Mouse (Mus musculus) T-helper 1 cell (primary cell): ENCODE measurements around the gene Stat6.

Experiments
- in situ Hi-C: fragments of 300-600 bp; cut with MboI, MseI; formaldehyde crosslinking; loops from one replicate; pipeline ENCODE4 v1.15.1; 2025; ENCODE audit warnings: high pct_unique_total_duplicates

The Stat6 gene

GRCm38 (mm10) chr10:127643553-127644238 is 910 bp downstream of the Stat6 start:
- in situ Hi-C loops: no loop called here

GRCm38 (mm10) chr10:127645791-127646190 is 3.0 kb downstream of the Stat6 start:
- in situ Hi-C loops: no loop called here

DNA sequence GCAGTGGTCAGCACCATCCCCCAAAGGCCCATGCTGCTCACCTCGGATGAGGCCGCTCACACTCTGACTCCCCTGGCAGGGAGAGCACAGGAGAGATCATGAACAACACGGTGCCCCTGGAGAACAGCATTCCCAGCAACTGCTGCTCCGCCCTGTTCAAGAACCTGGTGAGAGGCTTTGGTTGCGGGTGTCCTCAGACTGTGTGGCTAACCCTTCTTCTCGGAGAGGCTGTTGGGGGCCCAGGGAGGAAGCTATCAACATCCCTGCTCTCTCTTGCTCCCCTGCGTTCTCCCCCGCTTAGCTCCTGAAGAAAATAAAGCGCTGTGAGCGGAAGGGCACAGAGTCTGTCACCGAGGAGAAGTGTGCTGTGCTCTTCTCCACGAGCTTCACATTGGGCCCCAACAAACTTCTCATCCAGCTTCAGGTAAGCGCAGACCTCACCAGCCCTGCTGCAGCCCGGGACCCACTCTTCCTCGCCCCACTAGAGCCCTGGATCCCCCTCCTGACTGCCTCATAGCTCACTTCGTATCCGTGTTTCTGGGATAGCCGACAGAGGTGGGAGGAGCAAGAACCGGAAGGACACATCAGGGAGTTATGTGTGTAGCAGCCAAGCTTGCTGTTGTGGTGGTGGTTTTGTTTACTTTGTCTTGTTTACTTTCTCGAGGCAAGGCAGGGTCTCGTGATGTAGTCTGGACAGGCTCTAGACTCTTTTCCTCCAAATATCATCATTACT is 10.3 kb downstream of the Stat6 start:
- in situ Hi-C loops: loop anchor here (25.0 kb wide), 1 partner anchor 591 kb away; the partner anchor contains the start of genes Cdk4, March9 and Tspan31

GRCm38 (mm10) chr10:127654970-127655579 is 12.3 kb downstream of the Stat6 start:
- in situ Hi-C loops: loop anchor here (25.0 kb wide), 1 partner anchor 593 kb away; the partner anchor contains the start of genes Cdk4, March9 and Tspan31

- in situ Hi-C loops: loop anchor here (25.0 kb wide), 1 partner anchor 595 kb away; the partner anchor contains the start of genes Cdk4, March9 and Tspan31
Measured at GRCm38 (mm10) chr10:127657617-127658016, 14.8 kb downstream of the Stat6 start.

DNA sequence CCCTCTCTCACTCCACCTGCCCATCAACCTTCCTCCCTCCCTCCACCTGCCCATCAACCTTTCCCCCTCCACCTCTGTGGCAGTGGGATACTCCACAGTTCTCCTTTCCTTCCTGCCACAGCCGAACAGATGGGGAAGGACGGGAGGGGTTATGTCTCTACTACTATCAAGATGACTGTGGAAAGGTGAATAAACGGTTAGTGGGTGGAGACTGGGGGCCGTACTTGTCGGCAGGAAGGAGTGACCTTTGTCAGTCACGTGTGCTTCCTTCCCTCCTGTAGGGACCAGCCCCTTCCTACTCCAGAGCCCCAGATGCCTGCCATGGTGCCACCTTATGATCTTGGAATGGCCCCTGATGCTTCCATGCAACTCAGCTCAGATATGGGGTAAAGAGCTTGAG is 15.3 kb downstream of the Stat6 start:
- in situ Hi-C loops: loop anchor here (25.0 kb wide), 1 partner anchor 596 kb away; the partner anchor contains the start of genes Cdk4, March9 and Tspan31

DNA sequence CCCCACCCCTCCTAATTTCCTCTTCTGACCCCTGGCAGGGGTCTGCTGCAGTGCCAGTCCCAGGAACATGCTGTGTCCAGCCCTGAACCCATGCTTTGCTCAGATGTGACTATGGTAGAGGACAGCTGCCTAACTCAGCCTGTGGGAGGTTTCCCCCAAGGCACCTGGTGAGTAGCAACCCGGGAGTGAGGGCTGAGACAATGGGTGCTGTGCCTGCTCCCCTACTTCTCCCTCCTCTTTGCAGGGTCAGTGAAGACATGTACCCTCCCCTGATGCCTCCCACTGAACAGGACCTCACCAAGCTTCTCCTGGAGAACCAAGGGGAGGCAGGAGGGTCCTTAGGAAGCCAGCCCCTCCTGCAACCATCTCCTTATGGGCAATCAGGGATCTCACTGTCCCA is 16.8 kb downstream of the Stat6 start:
- in situ Hi-C loops: loop anchor here (25.0 kb wide), 1 partner anchor 597 kb away; the partner anchor contains the start of genes Cdk4, March9 and Tspan31

GRCm38 (mm10) chr10:127661291-127661914 is 18.6 kb downstream of the Stat6 start:
- in situ Hi-C loops: loop anchor here (25.0 kb wide), 1 partner anchor 599 kb away; the partner anchor contains the start of genes Cdk4, March9 and Tspan31

DNA sequence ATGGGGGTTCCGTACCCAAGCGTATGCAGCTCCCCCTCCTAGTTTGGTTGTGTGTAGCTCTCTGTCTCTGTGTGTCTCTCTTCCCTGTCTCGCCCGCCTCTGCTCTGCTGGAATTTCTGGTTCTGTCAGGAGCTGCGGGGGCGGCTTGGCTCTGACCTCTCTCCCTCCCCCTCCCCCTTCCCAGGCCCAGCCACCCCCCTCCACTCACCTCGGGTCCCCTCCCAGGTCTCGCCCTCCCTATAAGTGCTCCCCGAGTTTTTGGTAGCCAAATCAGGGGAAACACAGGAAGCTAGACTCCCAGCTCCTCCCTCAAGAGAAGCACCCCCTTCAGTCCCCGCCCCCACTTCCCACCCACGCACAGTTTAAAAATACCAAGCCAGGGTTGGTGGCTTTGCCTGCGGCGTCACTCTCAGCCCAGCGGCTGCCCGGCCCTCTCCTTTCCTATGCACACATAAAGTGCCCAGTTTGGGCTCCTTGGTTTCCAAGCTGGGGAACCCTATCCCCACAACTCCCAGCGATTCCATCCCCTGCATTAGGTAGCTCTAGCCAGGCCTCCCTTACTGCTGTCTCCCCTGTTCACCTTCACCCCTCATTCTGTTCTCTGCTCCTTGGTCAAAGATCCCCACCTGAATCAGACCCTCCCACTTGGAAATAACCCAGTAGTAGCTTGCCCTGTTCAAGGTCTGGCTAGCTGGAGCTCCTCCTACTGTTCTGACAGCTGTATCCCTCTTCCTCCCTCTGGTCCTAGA is 19.3 kb downstream of the Stat6 start:
- in situ Hi-C loops: loop anchor here (25.0 kb wide), 1 partner anchor 600 kb away; the partner anchor contains the start of genes Cdk4, March9 and Tspan31

GRCm38 (mm10) chr10:127662666-127663253 is 20.0 kb downstream of the Stat6 start:
- in situ Hi-C loops: loop anchor here (25.0 kb wide), 1 partner anchor 600 kb away; the partner anchor contains the start of genes Cdk4, March9 and Tspan31

DNA sequence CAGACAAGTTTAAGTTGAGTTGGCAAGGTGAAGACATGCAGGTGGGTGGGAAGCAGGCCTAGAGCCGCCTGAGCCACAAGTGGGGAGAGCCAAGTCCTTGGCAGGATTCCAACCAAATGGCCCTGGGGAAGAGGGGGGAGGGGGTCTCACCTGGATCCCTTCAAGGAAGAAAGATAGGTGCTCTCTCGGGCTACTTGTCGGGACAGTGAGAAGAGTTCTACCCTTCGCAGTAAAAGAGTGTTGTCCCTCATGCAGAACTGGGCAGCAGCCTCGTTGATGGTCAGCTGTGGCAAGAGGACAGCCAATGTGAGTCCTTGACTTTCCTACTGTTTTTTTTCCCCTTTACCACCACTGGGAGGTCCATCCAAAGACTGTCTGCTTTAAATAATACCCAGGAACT is 20.8 kb downstream of the Stat6 start:
- in situ Hi-C loops: loop anchor here (25.0 kb wide), 1 partner anchor 601 kb away; the partner anchor contains the start of genes Cdk4, March9 and Tspan31

DNA sequence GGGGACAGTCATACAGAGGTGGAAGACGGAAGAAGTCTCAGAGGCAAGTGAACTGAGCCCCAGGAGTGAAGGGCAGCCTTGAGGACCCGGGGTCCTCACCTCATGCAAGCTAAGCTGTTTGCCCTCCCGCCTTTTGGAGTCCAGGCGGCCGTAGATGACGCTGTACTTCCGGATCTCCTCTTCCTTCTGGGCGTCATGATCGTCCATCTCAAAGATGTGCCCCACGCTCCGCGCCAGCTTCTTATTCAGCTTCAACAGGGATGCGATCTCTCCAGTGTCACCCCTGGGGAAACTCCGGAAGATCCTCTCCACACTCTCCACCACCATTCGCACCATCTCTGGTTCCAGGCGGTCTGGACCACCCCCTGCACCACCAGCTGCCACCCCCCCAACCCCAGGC is 21.4 kb downstream of the Stat6 start:
- in situ Hi-C loops: loop anchor here (25.0 kb wide), 1 partner anchor 602 kb away; the partner anchor contains the start of genes Cdk4, March9 and Tspan31

DNA sequence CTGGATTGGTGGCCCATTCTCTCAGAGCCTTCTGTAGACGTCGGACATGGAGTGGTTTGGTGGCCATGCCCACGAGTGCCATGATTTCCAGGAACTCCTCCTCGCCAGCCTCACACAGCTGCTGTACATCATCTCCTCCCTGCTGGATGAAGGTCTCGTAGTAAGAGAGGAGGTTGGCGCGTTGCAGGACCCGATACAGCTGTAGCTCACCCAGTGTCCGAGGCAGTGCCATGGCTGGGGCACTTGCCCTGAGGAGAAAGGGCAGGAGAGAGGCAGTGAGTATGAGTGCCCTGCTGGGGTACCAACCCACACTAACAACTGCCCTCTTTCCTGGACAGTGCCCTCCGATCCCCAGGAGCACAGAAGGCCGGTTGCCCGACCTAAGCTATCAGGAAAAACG is 22.1 kb downstream of the Stat6 start:
- in situ Hi-C loops: loop anchor here (25.0 kb wide), 1 partner anchor 603 kb away; the partner anchor contains the start of genes Cdk4, March9 and Tspan31

DNA sequence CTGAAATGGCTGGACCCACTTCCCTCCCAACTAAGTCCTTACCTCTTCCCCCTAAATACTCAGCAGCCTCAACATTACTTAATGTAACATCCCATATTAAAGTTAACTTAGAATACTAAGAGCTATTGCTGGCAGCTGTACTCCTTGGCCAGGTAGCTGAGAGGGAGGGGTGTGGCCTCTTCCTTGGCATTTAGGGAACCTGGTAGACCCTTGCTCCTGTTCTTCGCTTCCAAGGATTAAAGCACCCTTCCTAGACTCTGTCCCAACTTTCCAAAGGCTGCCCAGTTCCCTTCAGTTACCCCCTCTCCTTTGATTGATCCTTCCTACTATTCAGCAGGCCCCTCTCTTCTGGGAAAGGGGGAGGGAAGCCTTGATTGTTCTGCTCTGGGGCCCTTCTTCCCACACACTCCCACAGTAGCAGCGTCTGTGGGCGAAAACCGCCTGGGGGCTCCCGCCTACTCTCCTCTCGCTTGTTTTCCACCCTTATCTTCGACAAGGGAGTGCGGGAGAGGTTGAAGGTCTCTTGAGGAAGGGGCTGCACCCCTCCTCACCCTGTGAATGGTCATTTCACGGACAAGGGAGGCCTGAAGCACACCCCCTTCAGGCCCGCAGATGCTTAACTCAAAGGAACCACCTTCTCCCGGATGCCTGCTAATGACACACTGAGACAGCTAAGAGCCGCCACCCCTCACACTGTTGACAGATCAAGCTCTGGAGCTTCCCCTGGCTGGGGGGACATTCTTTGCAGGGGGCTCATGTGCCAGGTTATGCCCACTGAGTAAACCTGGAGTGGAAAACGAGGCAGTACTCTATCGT is 22.8 kb downstream of the Stat6 start:
- in situ Hi-C loops: loop anchor here (25.0 kb wide), 1 partner anchor 603 kb away; the partner anchor contains the start of genes Cdk4, March9 and Tspan31

GRCm38 (mm10) chr10:127666501-127667268 is 23.9 kb downstream of the Stat6 start, which contains the start of gene Nemp1:
TSS of gene Nemp1 (plus strand) at chr10:127666901.
- in situ Hi-C loops: loop anchor here (25.0 kb wide), 1 partner anchor 604 kb away; the partner anchor contains the start of genes Cdk4, March9 and Tspan31

DNA sequence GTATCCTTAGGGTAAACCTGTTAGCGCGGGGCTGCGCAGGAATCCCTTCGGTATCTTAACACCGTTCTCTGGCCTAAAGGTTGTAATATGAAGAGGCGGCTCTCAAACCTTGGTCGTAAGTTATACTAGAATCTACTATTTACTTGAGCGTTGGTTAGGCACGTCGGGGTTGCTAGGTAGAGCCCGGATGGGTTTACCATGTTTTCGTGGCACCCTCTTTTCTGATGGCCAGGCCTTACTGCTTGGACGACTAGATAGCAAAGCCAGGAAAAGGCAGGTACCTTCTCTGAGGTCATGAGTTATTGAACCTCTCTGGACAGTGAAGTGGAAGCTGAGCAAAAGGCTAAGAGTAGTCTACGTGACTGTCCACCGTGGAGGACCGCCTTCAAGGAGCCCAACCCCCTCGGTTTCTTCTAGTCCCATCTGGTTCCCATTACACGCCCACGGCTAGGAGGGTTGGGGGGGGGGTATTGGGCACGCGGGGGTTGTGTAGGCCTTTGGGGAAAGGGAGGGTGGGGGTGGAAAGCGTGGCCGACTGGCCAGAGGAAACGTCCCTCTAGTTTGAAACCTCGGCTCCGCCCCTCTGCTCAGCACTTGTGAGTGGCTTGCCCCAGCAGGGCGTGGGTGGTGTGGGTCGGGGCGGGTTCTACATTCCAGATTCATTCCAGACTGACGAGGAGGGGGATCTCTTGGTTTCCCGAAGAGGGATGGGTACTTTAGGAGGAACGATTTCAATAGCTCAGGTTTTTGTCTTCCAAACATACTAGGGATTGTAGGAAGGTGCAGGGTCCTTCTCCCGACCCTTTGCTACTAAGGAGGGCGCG is 24.7 kb downstream of the Stat6 start:
- in situ Hi-C loops: loop anchor here (25.0 kb wide), 1 partner anchor 605 kb away; the partner anchor contains the start of genes Cdk4, March9 and Tspan31
